Mouse (Mus musculus) mouse trophoblast stem cell (cell line): ENCODE data around the gene Mtif3.

ENCODE experiments used
- in situ Hi-C, 2 experiments: fragments of 300-500 bp; cut with MseI, MboI; formaldehyde crosslinking; loops; 2 replicates in 1 of 2; 3 replicates in 1 of 2; pipeline ENCODE4 v1.15.1; 2025

Mtif3 gene

DNA sequence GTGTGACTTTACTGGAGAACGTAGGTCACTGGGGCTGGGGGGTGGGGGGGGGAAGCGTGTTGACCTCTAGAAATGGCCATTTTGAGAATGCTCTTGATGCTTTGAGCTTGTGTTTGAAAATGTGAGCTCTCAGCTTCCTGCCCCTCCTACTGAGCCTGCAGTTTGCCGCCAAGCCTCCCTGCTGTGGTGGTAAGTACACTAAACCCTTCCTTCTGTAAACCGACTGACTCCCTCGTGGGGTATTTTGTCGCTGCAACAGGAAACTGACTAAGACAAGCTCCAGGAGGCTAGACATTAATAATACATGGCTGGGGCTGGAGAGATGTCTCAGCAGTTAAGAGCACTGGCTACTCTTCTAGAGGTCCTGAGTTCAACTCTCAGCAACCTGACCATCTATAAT, 46.8 kb downstream of the Mtif3 start:
- in situ Hi-C loops = loop anchor here (10.0 to 25.0 kb wide), 2 partner anchors 395 to 398 kb away; partner anchors contain the start of genes Cdx2 (in 1 of the 2) and Urad (in 1 of the 2)

DNA sequence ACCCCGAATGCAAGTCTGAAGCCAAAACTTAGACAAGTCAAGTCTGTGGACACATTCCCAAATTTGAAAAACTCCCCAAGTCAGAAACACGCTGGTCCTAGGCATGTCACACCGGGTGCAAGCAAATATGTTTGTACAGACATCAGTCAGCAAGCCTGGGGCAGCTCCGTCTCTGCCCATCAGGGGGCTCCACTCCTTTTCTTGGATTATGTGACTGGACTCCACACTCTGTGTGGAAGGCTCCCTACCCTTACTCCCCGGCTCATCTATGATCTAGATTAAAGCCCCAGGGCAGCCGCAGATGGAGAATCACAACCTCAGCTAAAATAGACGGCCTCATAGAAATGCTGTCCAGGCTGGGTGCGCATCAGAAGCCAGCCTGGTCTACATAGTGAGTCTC, 47.3 kb downstream of the Mtif3 start:
- in situ Hi-C loops = loop anchor here (10.0 to 25.0 kb wide), 2 partner anchors 396 to 399 kb away; partner anchors contain the start of genes Cdx2 (in 1 of the 2) and Urad (in 1 of the 2)

DNA sequence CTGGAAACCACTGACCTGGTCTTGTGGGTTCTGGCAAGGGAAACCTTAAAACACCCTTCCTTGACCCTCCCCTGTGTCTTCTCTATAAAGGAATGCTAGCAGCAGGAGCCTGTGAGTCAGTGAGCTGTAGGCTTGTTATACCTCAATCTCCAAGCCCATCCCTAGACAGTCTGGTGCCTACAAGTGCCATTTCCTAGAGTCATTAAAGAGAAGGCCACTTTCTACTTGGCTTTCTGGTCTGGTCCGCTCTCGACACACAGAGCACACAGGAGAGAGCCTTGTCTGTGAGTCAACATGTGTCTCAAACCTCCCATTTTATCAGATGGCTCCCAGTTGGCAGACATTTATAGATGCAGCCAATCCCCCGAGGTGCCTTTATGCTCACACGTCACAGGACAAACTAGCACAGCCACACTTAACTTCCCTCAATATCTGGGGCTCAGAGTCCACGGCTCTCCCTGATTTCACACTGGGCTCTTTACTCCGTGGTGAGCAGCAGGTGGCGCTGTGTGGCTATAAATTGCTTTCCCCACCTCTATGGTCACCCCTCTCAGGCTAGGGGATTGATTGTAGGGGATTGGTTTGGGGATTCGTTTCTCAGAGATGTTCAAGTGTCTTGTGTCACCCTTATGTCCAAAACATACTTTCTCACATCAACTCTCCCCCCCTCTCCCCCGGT, 49.4 kb downstream of the Mtif3 start:
- in situ Hi-C loops = loop anchor here (10.0 to 25.0 kb wide), 2 partner anchors 398 to 401 kb away; partner anchors contain the start of genes Cdx2 (in 1 of the 2) and Urad (in 1 of the 2)

DNA sequence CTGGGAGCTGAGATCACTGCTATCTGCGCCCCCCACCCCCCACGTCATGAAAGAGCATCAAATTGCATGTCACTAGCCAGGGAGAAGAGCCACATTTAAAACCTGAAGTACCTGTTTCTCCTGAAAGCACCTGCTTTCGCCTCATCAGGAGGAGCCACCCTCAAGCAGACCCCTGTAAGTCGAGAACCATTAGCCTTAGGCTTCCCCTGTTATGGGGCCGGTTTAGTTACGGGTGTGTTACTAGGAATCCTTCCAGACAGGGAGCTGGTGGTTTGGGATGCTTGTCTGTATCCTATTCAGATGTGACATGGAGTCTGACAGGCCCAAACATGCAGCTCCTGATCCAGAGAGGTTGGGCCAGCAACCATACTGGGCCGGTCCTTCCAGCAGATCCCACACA, 50.2 kb downstream of the Mtif3 start:
- in situ Hi-C loops = loop anchor here (10.0 to 25.0 kb wide), 2 partner anchors 399 to 401 kb away; partner anchors contain the start of genes Cdx2 (in 1 of the 2) and Urad (in 1 of the 2)

DNA sequence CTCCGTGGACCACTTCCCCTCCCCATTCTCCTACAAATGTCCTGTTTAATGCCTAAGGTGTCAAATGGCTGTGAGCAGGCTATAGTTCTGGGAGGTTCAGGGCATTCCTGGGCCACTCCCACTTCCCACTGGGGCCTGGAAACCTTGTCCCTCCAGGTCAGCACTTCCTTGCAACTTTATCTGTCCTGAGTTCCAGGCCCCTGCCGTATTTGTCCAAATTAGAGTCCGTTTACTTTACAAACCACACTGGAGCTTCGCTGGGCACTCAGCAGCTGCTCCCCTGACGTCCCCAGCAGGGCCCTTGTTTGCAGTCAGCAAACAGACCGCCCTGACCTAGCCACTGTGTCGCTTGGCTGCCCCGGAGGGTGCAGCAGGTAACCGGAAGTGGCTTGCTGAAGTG, 51.4 kb downstream of the Mtif3 start:
- in situ Hi-C loops = loop anchor here (10.0 to 25.0 kb wide), 2 partner anchors 400 to 403 kb away; partner anchors contain the start of genes Cdx2 (in 1 of the 2) and Urad (in 1 of the 2)

DNA sequence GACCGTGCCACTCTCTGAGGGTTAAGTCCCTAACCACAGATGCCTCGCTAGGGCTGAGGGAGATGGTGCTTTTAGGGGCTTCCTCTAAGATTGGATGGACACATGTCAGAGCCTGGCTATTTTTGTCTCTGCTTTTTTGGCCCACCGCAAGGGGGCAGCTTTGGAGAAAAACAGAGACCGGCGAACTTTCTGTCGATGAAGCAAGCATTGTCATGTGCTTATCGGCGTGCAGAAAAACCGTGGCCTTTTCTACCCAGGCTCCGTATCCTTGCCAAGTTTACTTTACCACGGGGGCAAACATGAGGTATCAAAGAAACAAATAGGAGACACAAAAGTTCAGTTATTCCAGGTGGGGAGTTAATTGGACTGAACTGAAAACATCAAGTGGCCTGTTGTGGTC, 55.0 kb downstream of the Mtif3 start:
- in situ Hi-C loops = loop anchor here in 1 of 2 experiments (25.0 kb wide), 1 partner anchor 404 kb away; the partner anchor contains the start of genes Cdx2 and Urad

DNA sequence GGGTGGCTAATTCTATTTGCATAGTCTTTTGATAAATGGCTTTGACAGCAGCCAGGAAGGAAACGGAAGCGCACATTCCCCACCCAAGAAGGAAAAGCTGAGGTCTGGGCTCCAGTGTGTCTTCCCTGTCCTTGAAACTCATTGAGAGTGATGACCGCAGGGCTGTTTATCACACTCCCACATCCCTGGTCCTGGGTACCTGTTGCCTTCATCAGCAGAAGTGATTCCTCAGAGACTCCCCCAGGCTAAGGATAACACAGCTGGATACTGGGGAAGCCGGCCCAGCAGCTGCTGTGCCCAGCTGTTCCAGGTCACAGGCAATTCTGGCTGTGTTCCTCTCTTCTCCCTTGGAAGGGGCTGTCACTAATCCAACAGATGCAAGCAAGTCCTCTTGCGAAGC, 56.1 kb downstream of the Mtif3 start:
- in situ Hi-C loops = loop anchor here in 1 of 2 experiments (25.0 kb wide), 1 partner anchor 405 kb away; the partner anchor contains the start of genes Cdx2 and Urad

DNA sequence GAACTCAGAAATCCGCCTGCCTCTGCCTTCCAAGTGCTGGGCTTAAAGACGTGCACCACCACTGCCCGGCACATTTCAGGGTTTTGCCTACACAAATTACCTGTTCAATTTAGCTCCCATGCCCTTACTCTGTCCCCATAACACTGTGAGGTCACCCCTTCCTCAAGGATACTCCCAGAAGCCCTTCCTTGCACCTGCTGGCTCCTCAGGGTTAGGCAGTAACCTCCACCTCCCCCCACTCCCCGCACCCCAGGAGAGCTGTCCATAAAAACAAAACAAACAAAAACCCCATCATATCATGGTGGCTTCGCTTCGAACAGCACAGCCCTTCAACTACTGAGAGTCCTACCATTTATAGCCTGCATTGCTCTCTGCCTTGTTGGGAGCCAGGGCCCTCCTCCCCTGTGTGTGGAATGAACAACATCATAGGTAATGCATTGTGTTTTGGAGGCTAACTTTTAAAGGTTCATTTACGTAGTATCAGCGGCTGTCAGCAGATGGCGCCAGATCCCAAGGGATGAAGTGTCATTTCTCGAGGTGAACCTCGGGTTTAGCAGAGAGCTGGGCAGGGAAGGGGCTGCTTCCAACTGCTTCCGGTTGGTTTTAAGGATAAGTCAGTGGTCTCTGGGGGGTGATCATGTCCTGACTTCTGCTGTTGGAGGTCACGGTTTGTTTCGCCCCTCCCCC, 58.0 kb downstream of the Mtif3 start:
- in situ Hi-C loops = loop anchor here in 1 of 2 experiments (25.0 kb wide), 1 partner anchor 407 kb away; the partner anchor contains the start of genes Cdx2 and Urad

DNA sequence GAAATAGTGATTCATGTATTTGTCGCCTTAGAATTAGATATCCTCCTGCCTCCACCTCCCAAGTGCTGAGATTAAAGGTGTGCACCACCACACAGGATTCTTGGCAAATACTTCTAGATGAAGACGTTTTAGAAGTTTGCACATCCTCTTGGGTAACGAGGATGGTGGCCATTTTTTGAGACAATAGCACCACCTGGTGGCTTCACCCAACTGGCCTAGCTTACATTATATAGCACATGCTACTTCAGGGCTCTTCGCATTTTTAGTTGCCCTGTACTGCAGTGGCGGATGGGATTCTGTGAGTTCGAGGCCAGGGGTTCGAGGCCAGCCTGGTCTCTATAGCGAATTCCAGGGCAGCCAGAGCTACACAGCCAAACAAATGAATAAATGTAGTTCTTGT, 59.2 kb downstream of the Mtif3 start:
- in situ Hi-C loops = loop anchor here in 1 of 2 experiments (5.0 to 25.0 kb wide), 2 partner anchors 197 to 408 kb away; partner anchors contain the start of genes Cdx2 and Urad
